Mouse (Mus musculus) testis, adult 2 months (tissue): ENCODE measurements around the gene Gna14.

Experiments used
- CTCF ChIP-seq: fragments of 200-500 bp; IDR thresholded peaks from 2 replicates; pipeline ENCODE4 v1.5.1; 2012; ENCODE audit warnings: low read depth, mild to moderate bottlenecking, inconsistent platforms, low read length, moderate library complexity; ENCODE audit not compliant: control insufficient read depth, insufficient read depth, insufficient replicate concordance
- POLR2A ChIP-seq: fragments of 200-500 bp; IDR thresholded peaks from 2 replicates; pipeline ENCODE4 v1.6.1; 2012; ENCODE audit warnings: low read depth, mild to moderate bottlenecking, inconsistent platforms, low read length, moderate library complexity; ENCODE audit not compliant: control insufficient read depth

DNA sequence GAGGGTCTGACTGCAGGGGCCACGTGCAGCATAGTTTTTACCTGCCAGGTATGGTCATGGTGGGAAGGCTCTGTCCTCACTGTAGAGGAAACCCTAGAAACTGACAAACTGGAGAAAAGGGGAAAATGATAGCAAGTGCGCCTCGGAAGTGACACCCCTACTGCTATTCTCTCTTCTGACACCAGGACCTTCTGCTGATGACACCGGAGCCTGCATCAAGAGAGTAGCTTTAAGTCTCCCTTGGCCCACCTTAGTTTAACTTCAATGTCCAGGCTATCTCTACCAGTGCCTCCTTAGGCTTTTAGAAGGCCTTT lies 1.6 kb downstream of the Gna14 start:
- TF ChIP-seq CTCF (no peak), POLR2A (no peak)
